Mouse (Mus musculus): ENCODE data around the gene Utp6. TPM values are rescaled to one million over a fixed set of nuclear protein-coding genes. Genes with fewer than 3 reads are reported as not detected.

Gene Utp6
- total RNA-seq, 1 experiment from 2014 or later, result 118 TPM

GRCm38 (mm10) chr11:79886395-79886794 is 75.8 kb downstream of the Utp6 start:
- peak; percentile 58; the same call in 1 of the 2 replicates for ATAC-seq (replicated peaks; ENCODE audit: low read depth, poor library complexity, severe bottlenecking)

- peak; percentile 66 for ATAC-seq (replicated peaks; ENCODE audit: low read depth, poor library complexity, severe bottlenecking)
Observed at GRCm38 (mm10) chr11:79885713-79886393, 76.3 kb downstream of the Utp6 start.

GRCm38 (mm10) chr11:79884784-79885183 is 77.4 kb downstream of the Utp6 start:
- no peak for ATAC-seq (replicated peaks; ENCODE audit: low read depth, poor library complexity, severe bottlenecking)

Other genes with a start within 250 kb of the Utp6 start
- 111 and 149 TPM in 2 replicates for gene Suz12, start 30.7 kb upstream of the Utp6 start, total RNA-seq (2017)
- gene Crlf3, start 118.6 kb upstream of the Utp6 start, total RNA-seq (2017), result 89.2 and 106 TPM in 2 replicates
- 47.1 and 54.9 TPM in 2 replicates for gene Atad5, start 127.0 kb upstream of the Utp6 start, total RNA-seq (2017)
- 9.3 and 11.6 TPM in 2 replicates for gene Tefm, start 179.8 kb upstream of the Utp6 start, total RNA-seq (2017)
- gene Adap2, start 191.7 kb upstream of the Utp6 start, total RNA-seq (2017), result not detected in 2 replicates
- gene Rnf135, start 221.5 kb upstream of the Utp6 start, total RNA-seq (2017), result 5.6 and 8.1 TPM in 2 replicates
- 57.0 and 82.5 TPM in 2 replicates for gene Rhot1, start 246.6 kb upstream of the Utp6 start, total RNA-seq (2017)

All from common myeloid progenitor, adult 5-6 weeks (primary cell).